Mouse (Mus musculus): Measurements from ENCODE around the gene Prom2. TPM values are rescaled to one million over a fixed set of nuclear protein-coding genes. Genes with fewer than 3 reads are reported as not detected.

Gene Prom2
- polyA plus RNA-seq, 1 experiment = 0.28 TPM

- Histone ChIP-seq H3K27me3 (ENCODE audit: control insufficient read depth, insufficient read depth, low read length) (no peaks in the 10 kb centered on the region), H3K4me3 (ENCODE audit: extremely low read depth, insufficient read depth, insufficient read length) (no peak overlapping the region), H3K27ac (ENCODE audit: insufficient read depth, low read length) (no peak overlapping the region), H3K36me3 (ENCODE audit: control insufficient read depth, insufficient read depth, low read length) (no peaks in the 10 kb centered on the region), H3K4me1 (ENCODE audit: control insufficient read depth, insufficient read depth, insufficient read length) (no peaks in the 10 kb centered on the region)
- WGBS = 80% methylated on average over 5 of the region's 5 CpGs
- no peak for DNase-seq (ENCODE audit: low read depth in 1 of 2, low spot score in 2 of 2)
- no peak for TF ChIP-seq CTCF (IDR thresholded peaks at IDR 0.05; ENCODE audit: extremely low read depth, insufficient read depth, insufficient read length, insufficient replicate concordance)
- TF ChIP-seq POLR2A (IDR thresholded peaks at IDR 0.05; ENCODE audit: low read depth, low read length) = no peak
Observed at GRCm38 (mm10) chr2:127548342-127549074, 7.2 kb upstream of the Prom2 start.

- TF ChIP-seq CTCF (IDR thresholded peaks at IDR 0.05; ENCODE audit: extremely low read depth, insufficient read depth, insufficient read length, insufficient replicate concordance) = no peak
- no peak for TF ChIP-seq POLR2A (IDR thresholded peaks at IDR 0.05; ENCODE audit: low read depth, low read length)
- WGBS = 91% methylated on average over 2 of the region's 2 CpGs
- H3K27me3 ChIP-seq (ENCODE audit: control insufficient read depth, insufficient read depth, low read length) = peaks cover 6% of the 10 kb centered on the region; the same call in 1 of the 2 replicates
Observed at GRCm38 (mm10) chr2:127541697-127542096, 430 bp upstream of the Prom2 start.

GRCm38 (mm10) chr2:127539494-127539893 is 1.8 kb downstream of the Prom2 start:
- no peak overlapping the region for H3K27ac ChIP-seq (ENCODE audit: insufficient read depth, low read length)
- H3K4me3 ChIP-seq (ENCODE audit: extremely low read depth, insufficient read depth, insufficient read length) = no peak overlapping the region
- no peaks in the 10 kb centered on the region for H3K36me3 ChIP-seq (ENCODE audit: control insufficient read depth, insufficient read depth, low read length)
- no peaks in the 10 kb centered on the region; the same call in 1 of the 2 replicates for H3K4me1 ChIP-seq (ENCODE audit: control insufficient read depth, insufficient read depth, insufficient read length)
- WGBS = 52% methylated on average over 4 of the region's 4 CpGs
- no peak for DNase-seq (ENCODE audit: low read depth in 1 of 2, low spot score in 2 of 2)
- peaks cover 6% of the 10 kb centered on the region; the same call in 1 of the 2 replicates for H3K27me3 ChIP-seq (ENCODE audit: control insufficient read depth, insufficient read depth, low read length)
- TF ChIP-seq POLR2A (IDR thresholded peaks at IDR 0.05; ENCODE audit: low read depth, low read length) (no peak), CTCF (IDR thresholded peaks at IDR 0.05; ENCODE audit: extremely low read depth, insufficient read depth, insufficient read length, insufficient replicate concordance) (no peak)

More at GRCm38 (mm10) chr2:127541697-127542096, 430 bp upstream of the Prom2 start:
- Histone ChIP-seq H3K27ac (ENCODE audit: insufficient read depth, low read length) (no peak overlapping the region), H3K4me1 (ENCODE audit: control insufficient read depth, insufficient read depth, insufficient read length) (no peaks in the 10 kb centered on the region; the same call in 1 of the 2 replicates), H3K4me3 (ENCODE audit: extremely low read depth, insufficient read depth, insufficient read length) (no peak overlapping the region), H3K36me3 (ENCODE audit: control insufficient read depth, insufficient read depth, low read length) (no peaks in the 10 kb centered on the region)
- DNase-seq (ENCODE audit: low read depth in 1 of 2, low spot score in 2 of 2) = no peak

- Histone ChIP-seq H3K27me3 (ENCODE audit: control insufficient read depth, insufficient read depth, low read length) (peaks cover 6% of the 10 kb centered on the region; the same call in 1 of the 2 replicates), H3K36me3 (ENCODE audit: control insufficient read depth, insufficient read depth, low read length) (no peaks in the 10 kb centered on the region), H3K4me1 (ENCODE audit: control insufficient read depth, insufficient read depth, insufficient read length) (no peaks in the 10 kb centered on the region; the same call in 1 of the 2 replicates), H3K4me3 (ENCODE audit: extremely low read depth, insufficient read depth, insufficient read length) (no peak overlapping the region), H3K27ac (ENCODE audit: insufficient read depth, low read length) (no peak overlapping the region)
- DNase-seq (ENCODE audit: low read depth in 1 of 2, low spot score in 2 of 2) = no peak
- 73% methylated on average over 3 of the region's 3 CpGs for WGBS
- no peak for TF ChIP-seq POLR2A (IDR thresholded peaks at IDR 0.05; ENCODE audit: low read depth, low read length)
- no peak for TF ChIP-seq CTCF (IDR thresholded peaks at IDR 0.05; ENCODE audit: extremely low read depth, insufficient read depth, insufficient read length, insufficient replicate concordance)
Observed at GRCm38 (mm10) chr2:127537548-127537947, 3.7 kb downstream of the Prom2 start.

- no peak for DNase-seq (ENCODE audit: low read depth in 1 of 2, low spot score in 2 of 2)
- Histone ChIP-seq H3K27me3 (ENCODE audit: control insufficient read depth, insufficient read depth, low read length) (no peaks in the 10 kb centered on the region), H3K4me3 (ENCODE audit: extremely low read depth, insufficient read depth, insufficient read length) (no peak overlapping the region), H3K4me1 (ENCODE audit: control insufficient read depth, insufficient read depth, insufficient read length) (no peaks in the 10 kb centered on the region), H3K27ac (ENCODE audit: insufficient read depth, low read length) (no peak overlapping the region), H3K36me3 (ENCODE audit: control insufficient read depth, insufficient read depth, low read length) (no peaks in the 10 kb centered on the region)
- TF ChIP-seq CTCF (IDR thresholded peaks at IDR 0.05; ENCODE audit: extremely low read depth, insufficient read depth, insufficient read length, insufficient replicate concordance) (no peak), POLR2A (IDR thresholded peaks at IDR 0.05; ENCODE audit: low read depth, low read length) (no peak)
- 78% methylated on average over 9 of the region's 9 CpGs for WGBS
Observed at GRCm38 (mm10) chr2:127535363-127535762, 5.9 kb downstream of the Prom2 start.

- Histone ChIP-seq H3K36me3 (ENCODE audit: control insufficient read depth, insufficient read depth, low read length) (no peaks in the 10 kb centered on the region), H3K27ac (ENCODE audit: insufficient read depth, low read length) (no peak overlapping the region), H3K4me1 (ENCODE audit: control insufficient read depth, insufficient read depth, insufficient read length) (no peaks in the 10 kb centered on the region), H3K27me3 (ENCODE audit: control insufficient read depth, insufficient read depth, low read length) (no peaks in the 10 kb centered on the region), H3K4me3 (ENCODE audit: extremely low read depth, insufficient read depth, insufficient read length) (no peak overlapping the region)
- no peak for DNase-seq (ENCODE audit: low read depth in 1 of 2, low spot score in 2 of 2)
- 13% methylated on average over 9 of the region's 9 CpGs for WGBS
- TF ChIP-seq CTCF (IDR thresholded peaks at IDR 0.05; ENCODE audit: extremely low read depth, insufficient read depth, insufficient read length, insufficient replicate concordance) (no peak), POLR2A (IDR thresholded peaks at IDR 0.05; ENCODE audit: low read depth, low read length) (no peak)
Observed at GRCm38 (mm10) chr2:127532379-127532778, 8.9 kb downstream of the Prom2 start.

- Histone ChIP-seq H3K4me3 (ENCODE audit: extremely low read depth, insufficient read depth, insufficient read length) (no peak overlapping the region), H3K27ac (ENCODE audit: insufficient read depth, low read length) (no peak overlapping the region), H3K27me3 (ENCODE audit: control insufficient read depth, insufficient read depth, low read length) (no peaks in the 10 kb centered on the region), H3K4me1 (ENCODE audit: control insufficient read depth, insufficient read depth, insufficient read length) (no peaks in the 10 kb centered on the region), H3K36me3 (ENCODE audit: control insufficient read depth, insufficient read depth, low read length) (no peaks in the 10 kb centered on the region)
- DNase-seq (ENCODE audit: low read depth in 1 of 2, low spot score in 2 of 2) = no peak
- WGBS = 85% methylated on average over 2 of the region's 2 CpGs
- TF ChIP-seq CTCF (IDR thresholded peaks at IDR 0.05; ENCODE audit: extremely low read depth, insufficient read depth, insufficient read length, insufficient replicate concordance) (no peak), POLR2A (IDR thresholded peaks at IDR 0.05; ENCODE audit: low read depth, low read length) (no peak)
Observed at GRCm38 (mm10) chr2:127531592-127531991, 9.7 kb downstream of the Prom2 start.

All from spleen, adult 2 months (tissue).